Mouse (Mus musculus) gastrocnemius, adult 18-20 months (tissue): ENCODE results near the gene Cgn. TPM values are rescaled to one million over a fixed set of nuclear protein-coding genes. Genes with fewer than 3 reads are reported as not detected.
"Not testable (repeated sequence)": the region's sequence is repeated elsewhere in the genome, so short reads cannot be mapped to it uniquely, and the experiment has no call there.

Source experiments
- DNase-seq: peaks from one replicate; pipeline ENCODE4 v3.0.0; 2021; ENCODE audit warnings: low spot score
- total RNA-seq, 2 experiments: library from RNA; stranded (reverse); gene quantifications; 2 replicates each; pipeline ENCODE4 v1.2.3; 2021

The Cgn gene
- total RNA-seq, 2 experiments from 2014 or later, result 0.05 to 0.14 TPM

DNA sequence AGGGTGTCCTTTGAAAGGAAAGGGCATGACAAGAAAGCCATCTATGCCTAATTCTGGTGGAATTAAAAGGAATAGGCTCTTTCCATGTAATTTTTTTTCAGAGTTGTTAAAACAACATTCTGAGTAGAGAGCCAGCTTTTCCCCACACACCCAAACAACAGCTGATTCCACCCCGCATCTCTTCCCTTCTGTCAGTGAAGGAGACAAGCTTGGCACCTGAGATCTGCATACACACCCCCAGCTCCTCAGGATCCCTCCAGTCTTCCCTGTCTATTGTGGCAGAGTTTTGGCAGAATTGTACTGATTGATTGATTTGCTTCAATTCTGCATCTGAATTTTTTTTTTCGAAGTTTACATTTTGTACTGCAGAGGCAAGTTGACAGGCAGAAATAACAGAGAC, 6.0 kb upstream of the Cgn start:
- no peak for DNase-seq

DNA sequence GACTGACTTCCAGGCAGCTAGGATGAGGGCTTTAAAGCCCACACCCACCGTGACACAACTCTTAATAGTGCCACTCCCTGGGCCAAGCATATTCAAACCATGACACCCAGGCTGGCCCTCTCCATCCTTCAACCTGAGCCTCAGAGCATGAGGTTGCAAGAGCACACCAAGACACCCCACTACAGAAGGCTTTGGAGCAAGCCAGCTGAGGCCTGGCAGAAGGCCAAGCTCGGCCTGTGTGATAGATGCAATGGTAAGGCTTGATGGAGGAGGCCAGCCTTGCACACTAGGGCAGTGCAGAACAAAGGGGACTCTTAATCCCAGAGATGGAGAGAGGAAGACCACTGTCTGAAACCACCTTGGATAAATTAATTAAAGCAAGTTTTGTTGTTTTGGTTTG, 3.2 kb upstream of the Cgn start:
- no peak for DNase-seq

DNA sequence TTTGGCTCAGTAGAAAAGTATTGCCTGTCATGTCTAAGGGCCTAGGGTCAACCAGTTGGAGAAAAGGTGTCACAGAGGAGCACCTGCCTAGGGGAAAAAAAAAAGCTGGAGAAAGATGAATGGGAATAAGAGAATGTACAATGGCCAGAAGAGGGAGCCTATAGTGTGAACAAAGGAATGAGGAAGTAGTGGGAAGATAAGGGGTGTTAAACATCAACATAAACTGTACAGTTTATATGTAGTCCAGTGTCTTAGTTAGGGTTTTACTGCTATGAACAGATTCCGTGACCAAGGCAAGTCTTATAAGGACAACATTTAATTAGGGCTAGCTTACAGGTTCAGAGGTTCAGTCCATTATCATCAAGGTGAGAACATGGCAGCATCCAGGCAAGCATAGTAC, 2.8 kb upstream of the Cgn start:
- DNase-seq, result no peak

DNA sequence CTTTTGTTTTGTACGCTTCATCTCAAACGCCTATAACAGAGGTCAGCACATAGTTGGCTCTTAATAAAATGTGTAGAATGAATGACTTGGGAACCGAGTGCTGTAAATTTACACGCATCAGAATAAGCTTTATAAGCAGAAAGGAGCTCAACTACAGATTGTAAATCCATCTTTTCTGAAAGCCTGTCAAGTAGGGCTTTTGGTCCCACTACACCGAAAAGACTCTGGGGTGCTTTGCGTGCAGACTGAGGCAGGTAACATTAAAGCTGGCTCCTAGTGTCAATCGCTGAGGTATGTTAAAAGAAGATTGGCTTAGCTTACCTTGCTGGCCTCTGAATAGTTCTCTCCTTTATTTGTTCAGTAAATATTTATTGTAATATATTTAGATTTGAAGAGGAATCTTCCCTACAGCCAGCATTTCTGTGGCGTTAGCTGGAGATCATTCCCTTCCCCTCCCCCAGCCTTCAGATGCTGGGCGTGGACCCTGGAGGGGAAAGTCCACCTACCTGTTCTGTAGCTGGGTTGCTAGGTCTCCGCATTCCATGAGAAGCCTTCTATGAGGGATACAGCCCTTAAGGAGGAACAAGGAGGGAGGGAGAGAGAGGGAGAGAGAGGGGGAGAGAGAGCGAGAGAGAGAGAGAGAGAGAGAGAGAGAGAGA, 959 bp upstream of the Cgn start:
- DNase-seq, result no peak

DNA sequence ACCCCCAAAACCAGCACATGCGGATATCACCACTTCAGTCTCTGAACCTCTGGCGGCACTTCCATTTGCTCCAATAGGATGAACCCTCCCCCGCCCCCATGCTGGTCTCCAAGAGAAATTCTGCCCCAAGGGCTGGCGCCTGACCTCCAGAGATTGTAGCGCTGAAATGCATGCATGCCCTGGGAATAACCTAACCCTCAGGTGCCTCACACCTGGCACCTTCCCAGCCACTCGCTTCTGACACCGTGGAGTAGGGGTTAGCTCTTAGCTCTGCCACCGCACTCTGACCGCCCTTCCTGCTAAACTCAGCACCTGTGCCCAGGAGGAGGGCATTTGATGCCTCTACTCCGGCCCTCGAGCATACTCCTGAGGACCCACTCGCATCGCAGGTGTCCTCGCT, 334 bp downstream of the Cgn start:
- DNase-seq, result no peak

DNA sequence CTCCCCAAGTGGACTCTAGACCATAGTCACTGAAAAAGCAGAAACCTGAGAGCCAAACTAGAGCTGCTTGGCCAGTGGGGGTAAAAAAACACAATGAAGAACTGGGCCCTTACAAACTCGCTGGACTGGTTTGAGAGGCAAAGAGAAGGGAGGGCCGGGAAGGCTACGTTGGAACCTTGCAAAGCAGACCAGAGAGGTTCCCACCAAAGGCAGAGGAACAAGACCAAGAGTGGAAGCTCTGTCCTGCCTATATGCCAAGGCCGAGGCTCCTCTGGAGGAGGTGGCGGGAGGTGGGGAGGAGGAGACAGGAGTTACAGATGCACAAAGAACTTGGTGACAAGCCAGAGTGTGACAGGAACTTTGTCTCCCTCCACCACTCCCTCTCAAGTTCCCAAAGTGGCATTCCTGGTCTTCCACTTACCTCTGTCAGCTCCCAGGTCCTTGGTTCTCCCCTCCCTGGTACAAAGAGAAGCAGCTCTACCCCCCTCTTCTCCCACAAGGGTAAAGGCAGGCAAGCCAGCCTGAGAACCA, 2.1 kb downstream of the Cgn start:
- DNase-seq, result no peak

DNA sequence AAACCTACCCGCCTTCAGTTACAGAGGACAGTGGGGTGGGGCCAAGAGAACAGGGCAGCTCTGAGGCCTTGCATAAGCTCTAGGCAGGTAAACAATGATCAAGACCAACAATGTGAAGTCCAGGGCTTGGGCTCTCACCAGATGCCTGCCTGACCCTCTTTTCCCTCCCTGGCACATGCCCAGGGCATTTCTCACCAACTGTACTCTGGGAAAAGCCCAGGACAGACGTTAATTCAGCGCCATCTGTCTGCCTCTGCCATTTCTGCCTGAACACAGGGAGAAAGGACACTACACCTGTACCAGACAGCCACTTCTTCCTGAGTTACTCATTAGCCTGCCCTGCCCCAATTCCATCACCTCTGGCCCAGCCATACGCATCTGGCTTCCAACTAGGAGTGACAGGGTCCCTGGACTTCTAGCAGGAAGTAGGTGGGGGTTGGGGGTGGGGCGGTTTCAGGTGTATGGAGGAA, 2.8 kb downstream of the Cgn start:
- no peak for DNase-seq

- no peak for DNase-seq
Observed at GRCm38 (mm10) chr3:94782936-94783335, 3.4 kb downstream of the Cgn start.

- no peak for DNase-seq
Observed at GRCm38 (mm10) chr3:94781356-94781755, 4.9 kb downstream of the Cgn start.

DNA sequence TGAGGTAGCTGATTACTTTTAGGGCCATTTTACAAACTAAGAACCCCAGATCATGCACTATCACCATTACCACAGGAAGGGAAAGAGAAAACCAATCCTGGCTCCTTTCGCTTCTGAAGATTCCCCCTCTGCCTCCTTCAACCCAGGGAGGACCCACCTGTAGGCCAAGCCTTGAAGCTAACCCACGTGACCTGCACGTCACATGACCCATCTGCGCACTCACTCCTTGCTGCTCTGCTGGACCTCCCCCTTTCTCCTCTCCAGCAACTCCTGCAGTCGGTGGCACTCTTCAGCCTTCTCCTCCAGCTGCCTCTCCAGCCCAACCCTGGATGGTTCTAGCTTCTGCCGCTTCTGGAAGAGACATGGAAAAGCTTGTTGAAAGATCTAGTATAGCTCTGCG, 10.4 kb downstream of the Cgn start:
- no peak for DNase-seq

- DNase-seq, result no peak
Observed at GRCm38 (mm10) chr3:94774039-94774438, 12.3 kb downstream of the Cgn start.

- DNase-seq, result not testable (repeated sequence)
Observed at GRCm38 (mm10) chr3:94765456-94765855, 20.8 kb downstream of the Cgn start.

DNA sequence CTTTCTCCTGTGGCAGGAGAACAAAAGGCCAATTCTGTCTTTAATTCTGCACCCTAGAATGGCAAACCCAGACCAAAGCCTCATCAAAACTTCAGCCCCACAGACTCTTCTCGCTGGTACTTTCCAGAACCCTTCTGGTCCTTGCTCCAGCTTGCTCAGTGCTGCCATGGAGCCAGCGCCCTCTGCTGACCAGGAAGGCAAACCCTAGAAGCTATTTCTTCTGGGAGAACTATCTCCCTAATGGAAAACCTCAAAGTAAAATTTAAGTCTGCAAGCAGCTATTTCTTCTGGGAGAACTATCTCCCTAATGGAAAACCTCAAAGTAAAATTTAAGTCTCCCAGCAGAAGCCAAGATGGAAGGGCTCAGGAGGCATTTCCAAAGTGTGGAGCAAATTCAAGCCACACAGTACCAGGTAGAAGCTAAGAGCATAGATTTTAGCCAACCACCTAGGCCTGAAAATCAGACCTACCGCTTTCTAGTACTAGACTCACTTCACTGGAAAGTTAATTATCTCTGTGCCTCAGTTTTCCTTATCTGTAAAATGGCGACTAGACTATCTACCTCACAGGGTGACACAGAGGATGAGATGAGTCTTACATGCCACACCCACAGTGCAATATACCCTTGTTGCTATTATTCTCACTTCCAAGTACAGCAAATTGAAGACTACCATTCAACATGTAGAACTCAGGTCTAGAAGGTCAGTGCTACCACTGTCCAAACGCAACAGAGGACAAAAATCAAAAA, 21.6 kb downstream of the Cgn start:
- not testable (repeated sequence) for DNase-seq

GRCm38 (mm10) chr3:94758427-94758826, 27.9 kb downstream of the Cgn start:
- not testable (repeated sequence) for DNase-seq

DNA sequence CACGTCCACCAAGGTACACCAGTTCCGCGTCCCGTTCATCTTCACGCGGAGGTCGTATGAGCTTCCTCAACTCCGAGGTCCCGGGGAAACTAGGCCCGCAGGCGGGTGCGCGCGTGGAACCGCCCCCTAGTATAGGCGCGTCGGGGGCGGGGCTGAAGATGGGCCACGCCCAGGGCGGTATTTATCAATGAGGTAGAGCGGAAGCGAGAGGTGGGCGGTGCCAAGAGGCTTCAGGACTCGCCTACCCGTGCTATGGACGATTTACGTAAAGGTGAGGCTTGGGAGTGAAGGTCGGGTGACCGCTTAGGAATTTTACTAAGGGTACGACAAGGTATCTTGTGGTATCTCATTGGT, 28.3 kb downstream of the Cgn start:
- not testable (repeated sequence) for DNase-seq

- not testable (repeated sequence) for DNase-seq
Observed at GRCm38 (mm10) chr3:94757251-94758055, 28.8 kb downstream of the Cgn start.

- DNase-seq, result no peak
Observed at GRCm38 (mm10) chr3:94745691-94746090, 40.6 kb downstream of the Cgn start.

DNA sequence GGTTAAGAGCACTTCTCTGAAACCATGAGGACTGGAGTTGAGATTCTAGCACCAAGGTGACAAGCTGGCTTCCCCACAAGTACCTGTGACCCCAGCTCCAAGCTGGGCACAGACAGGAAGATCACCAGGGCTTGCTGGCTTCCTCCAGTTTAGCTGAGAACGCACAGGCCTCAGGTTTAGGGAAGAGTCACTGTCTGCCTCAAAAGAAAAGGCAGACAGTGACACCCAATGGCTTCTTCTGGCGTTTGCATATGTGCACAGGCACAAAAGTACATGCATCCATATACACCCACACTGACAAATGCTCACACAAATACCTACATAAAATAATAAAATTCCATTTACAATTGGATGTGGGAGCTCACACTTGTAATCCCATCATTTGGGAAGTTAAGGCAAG, 62.7 kb downstream of the Cgn start:
- DNase-seq, result not testable (repeated sequence)

DNA sequence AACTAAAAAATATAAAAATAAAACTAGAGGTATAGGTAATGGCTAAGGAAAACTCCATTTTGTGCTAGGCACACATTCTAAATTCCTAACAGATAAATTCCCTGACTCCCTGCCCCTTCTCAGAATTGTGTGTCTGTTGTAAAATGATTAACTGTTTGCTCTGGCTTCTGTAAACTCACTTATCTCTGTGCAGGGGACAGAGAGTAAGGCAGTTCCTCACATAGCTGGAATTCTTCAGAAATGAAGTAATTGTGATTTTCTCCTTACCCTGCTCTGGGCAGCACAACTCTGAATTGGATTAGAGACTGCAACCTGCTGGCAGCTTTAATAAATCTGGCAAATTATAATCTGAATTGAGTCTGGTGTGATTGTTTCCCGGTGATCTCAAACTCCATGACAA, 68.0 kb downstream of the Cgn start:
- not testable (repeated sequence) for DNase-seq

GRCm38 (mm10) chr3:94713424-94713823, 72.9 kb downstream of the Cgn start:
- not testable (repeated sequence) for DNase-seq

- DNase-seq, result not testable (repeated sequence)
Observed at GRCm38 (mm10) chr3:94710591-94710990, 75.7 kb downstream of the Cgn start.
